Mouse (Mus musculus) limb, embryonic 12.5 days (tissue): ENCODE measurements around the gene Pcolce2. TPM values are rescaled to one million over a fixed set of nuclear protein-coding genes. Genes with fewer than 3 reads are reported as not detected.
A peak's percentile ranks its signal among the peaks of the same experiment; 100 is the strongest.

Experiments
- ATAC-seq: fragments of 200-750 bp; cut with Nextera tagmentation; 2 replicates; pipeline ENCODE4 v1.8.0; 2017; ENCODE audit warnings: low read depth, moderate TSS enrichment; ENCODE audit not compliant: insufficient number of reproducible peaks, insufficient read depth, low FRiP score, low TSS enrichment
- H3K27ac ChIP-seq: fragments of 300-500 bp; sonication (generic); 2 replicates; pipeline ENCODE4 v1.5.1; 2016; ENCODE audit warnings: mild to moderate bottlenecking, moderate library complexity
- H3K27me3 ChIP-seq: fragments of 300-500 bp; sonication (generic); 2 replicates; pipeline ENCODE4 v1.6.1; 2016; ENCODE audit warnings: mild to moderate bottlenecking, moderate library complexity
- H3K36me3 ChIP-seq: fragments of 300-500 bp; sonication (generic); 2 replicates; pipeline ENCODE4 v1.6.1; 2016; ENCODE audit warnings: mild to moderate bottlenecking, moderate library complexity
- H3K4me1 ChIP-seq: fragments of 300-500 bp; sonication (generic); replicated peaks from 2 replicates; pipeline ENCODE4 v1.6.1; 2016
- H3K4me2 ChIP-seq: fragments of 300-500 bp; sonication (generic); 2 replicates; pipeline ENCODE4 v1.6.1; 2016; ENCODE audit warnings: mild to moderate bottlenecking, moderate library complexity
- H3K4me3 ChIP-seq: fragments of 300-500 bp; sonication (generic); replicated peaks from 2 replicates; pipeline ENCODE4 v1.5.1; 2016; ENCODE audit warnings: mild to moderate bottlenecking
- H3K9ac ChIP-seq: fragments of 300-500 bp; sonication (generic); replicated peaks from 2 replicates; pipeline ENCODE4 v1.6.1; 2016; ENCODE audit warnings: mild to moderate bottlenecking, moderate library complexity
- H3K9me3 ChIP-seq: fragments of 300-500 bp; sonication (generic); 2 replicates; pipeline ENCODE4 v1.6.1; 2016; ENCODE audit warnings: mild to moderate bottlenecking, moderate library complexity
- WGBS: fragments of 180-500 bp; shearing (Covaris S2); methylation state at CpG from one replicate; pipeline ENCODE4 v1.1.7; 2016; 5-methylcytosine and 5-hydroxymethylcytosine counted together
- polyA plus RNA-seq: library from polyadenylated mRNA; unstranded; fragments of >200 nt; fragmentation: Nextera tagmentation; extraction: Ambion mirVana; gene quantifications from 2 replicates; pipeline ENCODE4 v1.2.1, GENCODE M21; 2016

The Pcolce2 gene
- polyA plus RNA-seq, 1 experiment from 2014 or later: 10.4 TPM

- Histone ChIP-seq H3K4me1 (peaks cover 4% of the 10 kb centered on the region; the same call in 1 of the 2 replicates), H3K4me2 (no peak overlapping the region), H3K36me3 (no peaks in the 10 kb centered on the region), H3K27ac (no peak overlapping the region), H3K27me3 (no peaks in the 10 kb centered on the region), H3K9me3 (peaks cover 3% of the 10 kb centered on the region; the same call in 1 of the 2 replicates), H3K9ac (no peak overlapping the region), H3K4me3 (no peak overlapping the region)
- no peak for ATAC-seq
- WGBS: 94% methylated on average over 5 of the region's 5 CpGs
Observed at GRCm38 (mm10) chr9:95654356-95654755, 17.0 kb downstream of the Pcolce2 start.

- ATAC-seq: no peak
- Histone ChIP-seq H3K9me3 (no peaks in the 10 kb centered on the region), H3K27ac (no peak overlapping the region), H3K9ac (no peak overlapping the region), H3K36me3 (no peaks in the 10 kb centered on the region), H3K4me3 (no peak overlapping the region), H3K4me2 (no peak overlapping the region), H3K4me1 (peaks cover 4% of the 10 kb centered on the region; the same call in 1 of the 2 replicates), H3K27me3 (no peaks in the 10 kb centered on the region)
- 88% methylated on average over 2 of the region's 2 CpGs for WGBS
Observed at GRCm38 (mm10) chr9:95657941-95658340, 20.5 kb downstream of the Pcolce2 start.

- ATAC-seq: peak; percentile 49; the same call in 1 of the 2 replicates
- H3K9ac ChIP-seq: no peak overlapping the region
- H3K36me3 ChIP-seq: no peaks in the 10 kb centered on the region
- H3K4me3 ChIP-seq: no peak overlapping the region
- no peak overlapping the region for H3K4me2 ChIP-seq
- WGBS: 67% methylated on average over 10 of the region's 10 CpGs
- no peaks in the 10 kb centered on the region for H3K27me3 ChIP-seq
- no peaks in the 10 kb centered on the region for H3K9me3 ChIP-seq
- H3K27ac ChIP-seq: no peak overlapping the region
- H3K4me1 ChIP-seq: peaks cover 11% of the 10 kb centered on the region
Observed at GRCm38 (mm10) chr9:95664290-95664989, 27.0 kb downstream of the Pcolce2 start.

GRCm38 (mm10) chr9:95665835-95666234 lies 28.4 kb downstream of the Pcolce2 start:
- no peak for ATAC-seq
- peaks cover 11% of the 10 kb centered on the region for H3K4me1 ChIP-seq
- peaks cover 3% of the 10 kb centered on the region; the same call in 1 of the 2 replicates for H3K36me3 ChIP-seq
- no peaks in the 10 kb centered on the region for H3K27me3 ChIP-seq
- H3K27ac ChIP-seq: no peak overlapping the region
- H3K9ac ChIP-seq: no peak overlapping the region
- H3K4me2 ChIP-seq: no peak overlapping the region
- H3K9me3 ChIP-seq: no peaks in the 10 kb centered on the region
- 91% methylated on average over 6 of the region's 6 CpGs for WGBS
- H3K4me3 ChIP-seq: no peak overlapping the region

- Histone ChIP-seq H3K4me2 (no peak overlapping the region), H3K27ac (no peak overlapping the region), H3K4me1 (peaks cover 11% of the 10 kb centered on the region), H3K4me3 (no peak overlapping the region), H3K9ac (no peak overlapping the region), H3K9me3 (peaks cover 4% of the 10 kb centered on the region; the same call in 1 of the 2 replicates), H3K36me3 (peaks cover 14% of the 10 kb centered on the region; the same call in 1 of the 2 replicates), H3K27me3 (no peaks in the 10 kb centered on the region)
- 60% methylated on average over 9 of the region's 9 CpGs for WGBS
- ATAC-seq: no peak
Observed at GRCm38 (mm10) chr9:95667836-95668235, 30.4 kb downstream of the Pcolce2 start.

- Histone ChIP-seq H3K4me2 (no peak overlapping the region), H3K9me3 (peaks cover 4% of the 10 kb centered on the region; the same call in 1 of the 2 replicates), H3K4me3 (no peak overlapping the region), H3K27me3 (no peaks in the 10 kb centered on the region), H3K36me3 (peaks cover 14% of the 10 kb centered on the region; the same call in 1 of the 2 replicates), H3K27ac (no peak overlapping the region), H3K9ac (no peak overlapping the region), H3K4me1 (peaks cover 11% of the 10 kb centered on the region)
- no peak for ATAC-seq
- 55% methylated on average over 5 of the region's 5 CpGs for WGBS
Observed at GRCm38 (mm10) chr9:95668306-95668705, 30.9 kb downstream of the Pcolce2 start.

GRCm38 (mm10) chr9:95672331-95672730 lies 34.9 kb downstream of the Pcolce2 start:
- H3K9me3 ChIP-seq: peaks cover 4% of the 10 kb centered on the region; the same call in 1 of the 2 replicates
- H3K9ac ChIP-seq: no peak overlapping the region
- 92% methylated on average over 3 of the region's 3 CpGs for WGBS
- ATAC-seq: no peak
- no peaks in the 10 kb centered on the region for H3K27me3 ChIP-seq
- H3K36me3 ChIP-seq: peaks cover 14% of the 10 kb centered on the region; the same call in 1 of the 2 replicates
- H3K4me2 ChIP-seq: no peak overlapping the region
- peaks cover 3% of the 10 kb centered on the region for H3K4me1 ChIP-seq
- H3K27ac ChIP-seq: no peak overlapping the region
- no peak overlapping the region for H3K4me3 ChIP-seq

GRCm38 (mm10) chr9:95672760-95673159 lies 35.4 kb downstream of the Pcolce2 start:
- Histone ChIP-seq H3K27me3 (no peaks in the 10 kb centered on the region), H3K27ac (no peak overlapping the region), H3K4me1 (peaks cover 3% of the 10 kb centered on the region), H3K9ac (no peak overlapping the region), H3K9me3 (peaks cover 4% of the 10 kb centered on the region; the same call in 1 of the 2 replicates), H3K36me3 (peaks cover 14% of the 10 kb centered on the region; the same call in 1 of the 2 replicates), H3K4me3 (no peak overlapping the region), H3K4me2 (no peak overlapping the region)
- 86% methylated on average over 6 of the region's 6 CpGs for WGBS
- no peak for ATAC-seq

- Histone ChIP-seq H3K36me3 (peaks cover 14% of the 10 kb centered on the region; the same call in 1 of the 2 replicates), H3K4me2 (no peak overlapping the region), H3K27me3 (no peaks in the 10 kb centered on the region), H3K4me1 (no peaks in the 10 kb centered on the region), H3K9ac (no peak overlapping the region), H3K4me3 (no peak overlapping the region), H3K9me3 (peaks cover 4% of the 10 kb centered on the region; the same call in 1 of the 2 replicates), H3K27ac (no peak overlapping the region)
- no peak for ATAC-seq
- WGBS: 87% methylated on average over 9 of the region's 9 CpGs
Observed at GRCm38 (mm10) chr9:95675064-95675699, 37.8 kb downstream of the Pcolce2 start.

- H3K4me2 ChIP-seq: no peak overlapping the region
- no peak overlapping the region for H3K4me3 ChIP-seq
- H3K36me3 ChIP-seq: peaks cover 10% of the 10 kb centered on the region; the same call in 1 of the 2 replicates
- WGBS: 94% methylated on average over 4 of the region's 4 CpGs
- no peaks in the 10 kb centered on the region for H3K27me3 ChIP-seq
- H3K9ac ChIP-seq: no peak overlapping the region
- ATAC-seq: no peak
- H3K9me3 ChIP-seq: peaks cover 4% of the 10 kb centered on the region; the same call in 1 of the 2 replicates
- H3K27ac ChIP-seq: no peak overlapping the region
- no peaks in the 10 kb centered on the region for H3K4me1 ChIP-seq
Observed at GRCm38 (mm10) chr9:95676021-95676420, 38.6 kb downstream of the Pcolce2 start.

GRCm38 (mm10) chr9:95679966-95680365 lies 42.6 kb downstream of the Pcolce2 start:
- no peaks in the 10 kb centered on the region; the same call in 1 of the 2 replicates for H3K36me3 ChIP-seq
- no peak overlapping the region for H3K27ac ChIP-seq
- no peak for ATAC-seq
- H3K27me3 ChIP-seq: no peaks in the 10 kb centered on the region
- 82% methylated on average over 7 of the region's 7 CpGs for WGBS
- no peak overlapping the region for H3K4me2 ChIP-seq
- H3K9ac ChIP-seq: no peak overlapping the region
- H3K9me3 ChIP-seq: no peaks in the 10 kb centered on the region
- peaks cover 12% of the 10 kb centered on the region for H3K4me1 ChIP-seq
- no peak overlapping the region for H3K4me3 ChIP-seq
